Mouse (Mus musculus): Measurements from ENCODE around the gene Pnrc2.

- TF ChIP-seq POLR2A (IDR thresholded peaks at IDR 0.05; ENCODE audit: borderline replicate concordance, extremely low read depth, low read depth, low read length) (no peak), CTCF (IDR thresholded peaks at IDR 0.05; ENCODE audit: insufficient read depth, low read length) (no peak)
Measured at GRCm38 (mm10) chr4:135870227-135871023, 3.2 kb downstream of the Pnrc2 start.

Measured in lung, adult 2 months (tissue).